In the genomic region with DNA sequence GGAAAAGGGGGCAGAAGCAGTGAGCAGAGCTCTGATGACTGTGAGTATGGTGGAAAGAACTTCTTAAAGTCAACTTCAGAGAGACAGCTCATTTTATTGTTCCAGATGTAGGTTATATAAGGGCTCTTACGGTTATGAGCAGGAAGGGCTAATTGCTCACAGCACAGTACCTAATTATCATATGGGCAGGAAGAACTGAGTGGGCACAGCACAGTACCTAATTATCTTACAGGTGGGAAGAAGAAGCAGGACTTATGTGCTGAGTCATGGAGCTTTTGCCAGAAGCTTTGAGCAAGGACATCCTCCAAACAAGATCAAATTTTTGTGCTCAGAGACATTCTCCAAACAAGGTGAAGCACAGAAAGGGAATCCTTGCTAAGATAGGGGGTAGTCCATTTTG, we compare ENCODE assay signal across 25 mouse cellular contexts. TPM values are rescaled to one million over a fixed set of nuclear protein-coding genes. Genes with fewer than 3 reads are reported as not detected.
A peak's percentile ranks its signal among the peaks of the same experiment; 100 is the strongest.
DNase-seq lines count a peak whose midpoint lies in the region; ATAC-seq and TF ChIP-seq lines count a peak whose summit lies in the region.
"Had no signal": no experiment of that assay in that cellular context is flagged by ENCODE, and none has a peak within 500 bp of the region (broad histone marks: within the 10 kb centered on the region; RNA-seq: fewer than 3 reads in every experiment).

No protein-coding gene starts in this region.

- no peak for DNase-seq in heart, adult 2 months
- DNase-seq in CH12.LX (ENCODE audit: extremely low read depth) = peak; percentile 48
- peak; percentile 35 for DNase-seq in brain, adult 2 months (ENCODE audit: low read depth, low spot score)
- peak; percentile 1 for DNase-seq in telencephalon, adult 2 months (ENCODE audit: low read depth, low spot score)
- no peak for DNase-seq in forebrain, postnatal 0 days
- no peak for DNase-seq in gastrocnemius, postnatal 14 days
- DNase-seq: adrenal gland, adult 2 months; adrenal gland, postnatal 25 days; cerebellum, adult 18-20 months; cerebellum, adult 9-10 months; cerebellum, postnatal 14 days; gastrocnemius, postnatal 36 days; heart, postnatal 14 days; heart, postnatal 4 days; kidney, adult 2 months had no signal

- H3K4me3 ChIP-seq in heart, embryonic 13.5 days = no peak overlapping the region
- H3K4me3 ChIP-seq in heart, adult 2 months = no peak overlapping the region
- no peak overlapping the region for H3K4me3 ChIP-seq in CH12.LX (replicated peaks in 1 of 3; ENCODE audit: low read depth in 2 of 3, low read length in 2 of 3, poor library complexity in 1 of 3)
- no peak overlapping the region for H3K4me3 ChIP-seq in forebrain, postnatal 0 days (ENCODE audit: low read depth, low read length)
- H3K4me3 ChIP-seq: forebrain, embryonic 10.5 days; forebrain, embryonic 13.5 days had no signal

- H3K36me3 ChIP-seq in heart, embryonic 13.5 days = no peaks in the 10 kb centered on the region
- H3K36me3 ChIP-seq in heart, adult 2 months (ENCODE audit: control insufficient read depth, insufficient read depth, low read length) = no peaks in the 10 kb centered on the region
- no peaks in the 10 kb centered on the region for H3K36me3 ChIP-seq in CH12.LX (replicated peaks in 1 of 2; ENCODE audit: control insufficient read depth in 1 of 2, insufficient read depth in 1 of 2, low read length in 1 of 2)
- no peaks in the 10 kb centered on the region for H3K36me3 ChIP-seq in forebrain, postnatal 0 days (ENCODE audit: insufficient read depth)
- H3K36me3 ChIP-seq: forebrain, embryonic 10.5 days; G1E had no signal

- no peaks in the 10 kb centered on the region for H3K79me2 ChIP-seq in heart, adult 2 months (replicated peaks; ENCODE audit: control insufficient read depth, insufficient read depth, low read length)
- H3K79me2 ChIP-seq in CH12.LX (replicated peaks; ENCODE audit: control insufficient read depth, extremely low read depth, insufficient read depth, poor library complexity, severe bottlenecking) = no peaks in the 10 kb centered on the region

- no peak for TF ChIP-seq CTCF in heart, adult 2 months (IDR thresholded peaks at IDR 0.05)
- TF ChIP-seq CTCF in CH12.LX (conservative IDR thresholded peaks at IDR 0.05 in 1 of 2, IDR thresholded peaks at IDR 0.05 in 1 of 2; ENCODE audit: low read depth in 2 of 2, low read length in 2 of 2) = no peak
- TF ChIP-seq CTCF in forebrain, postnatal 0 days (IDR thresholded peaks at IDR 0.05; ENCODE audit: low read depth) = no peak

- no peak for TF ChIP-seq EP300 in heart, adult 2 months (IDR thresholded peaks at IDR 0.05; ENCODE audit: insufficient read depth, low read depth, low read length)
- no peak for TF ChIP-seq EP300 in CH12.LX (IDR thresholded peaks at IDR 0.05; ENCODE audit: low read length)

- no peaks in the 10 kb centered on the region for H3K4me1 ChIP-seq in heart, embryonic 13.5 days
- H3K4me1 ChIP-seq in heart, adult 2 months (ENCODE audit: control insufficient read depth, insufficient read depth, low read length) = no peaks in the 10 kb centered on the region
- peaks cover 2 to 23% of the 10 kb centered on the region in 2 experiments; a peak in 3 of 4 replicates for H3K4me1 ChIP-seq in CH12.LX (ENCODE audit: control insufficient read depth in 1 of 2, insufficient read depth in 2 of 2)
- H3K4me1 ChIP-seq in forebrain, postnatal 0 days (ENCODE audit: insufficient read depth) = no peaks in the 10 kb centered on the region
- H3K4me1 ChIP-seq: forebrain, embryonic 10.5 days; forebrain, embryonic 13.5 days had no signal

- H3K9me3 ChIP-seq in heart, embryonic 13.5 days = no peaks in the 10 kb centered on the region
- H3K9me3 ChIP-seq in CH12.LX (replicated peaks; ENCODE audit: low read length) = no peaks in the 10 kb centered on the region
- H3K9me3 ChIP-seq in forebrain, postnatal 0 days (ENCODE audit: low read length) = no peaks in the 10 kb centered on the region
- H3K9me3 ChIP-seq: forebrain, embryonic 10.5 days; forebrain, embryonic 13.5 days; G1E had no signal

- H3K27ac ChIP-seq in heart, embryonic 13.5 days (replicated peaks) = peak overlapping the region; percentile 45; the same call in 1 of the 2 replicates
- no peak overlapping the region for H3K27ac ChIP-seq in heart, adult 2 months
- H3K27ac ChIP-seq in CH12.LX (ENCODE audit: insufficient read depth, low read depth) = no peak overlapping the region
- H3K27ac ChIP-seq in forebrain, postnatal 0 days (ENCODE audit: low read depth, low read length) = no peak overlapping the region
- H3K27ac ChIP-seq: forebrain, embryonic 10.5 days; forebrain, embryonic 13.5 days; hindbrain, embryonic 14.5 days; hindbrain, postnatal 0 days had no signal

- in situ Hi-C loops in CH12.LX (cut with MboI; ENCODE audit: low pct_ligation_motif_present, low pct_unique_long_range_greater_than_20kb, low sequenced_read_pairs) = no loop called here

- no peak for ATAC-seq in heart, embryonic 13.5 days (ENCODE audit: extremely low read depth, insufficient number of reproducible peaks, low FRiP score, low TSS enrichment)
- ATAC-seq in forebrain, postnatal 0 days = no peak
- ATAC-seq: forebrain, embryonic 13.5 days; forebrain, embryonic 16.5 days; hindbrain, postnatal 0 days; intestine, postnatal 0 days; Patski had no signal

- TF ChIP-seq POLR2A in heart, adult 2 months (IDR thresholded peaks at IDR 0.05; ENCODE audit: insufficient read depth, low read depth, low read length) = no peak
- no peak for TF ChIP-seq POLR2A in CH12.LX (IDR thresholded peaks at IDR 0.05; ENCODE audit: low read depth, low read length)

- WGBS in heart, embryonic 13.5 days = 62% methylated on average over 1 of the region's 1 CpGs
- 30% methylated on average over 1 of the region's 1 CpGs for WGBS in heart, adult 2 months
- WGBS in forebrain, postnatal 0 days = 71% methylated on average over 1 of the region's 1 CpGs

- no peaks in the 10 kb centered on the region for H3K27me3 ChIP-seq in heart, embryonic 13.5 days (replicated peaks)
- H3K27me3 ChIP-seq in heart, adult 2 months (ENCODE audit: control insufficient read depth, insufficient read depth, low read length) = no peaks in the 10 kb centered on the region
- no peaks in the 10 kb centered on the region for H3K27me3 ChIP-seq in CH12.LX (replicated peaks)
- H3K27me3 ChIP-seq in forebrain, postnatal 0 days (ENCODE audit: insufficient read depth, low read length) = no peaks in the 10 kb centered on the region
- H3K27me3 ChIP-seq: forebrain, embryonic 13.5 days; Patski had no signal

- dilution Hi-C loops in CH12.LX (cut with MboI; ENCODE audit: extremely low pct_ligation_motif_present, extremely low pct_unique_long_range_greater_than_20kb, low sequenced_read_pairs) = no loop called here

- H3K9ac ChIP-seq in heart, embryonic 13.5 days = no peak overlapping the region
- no peak overlapping the region for H3K9ac ChIP-seq in heart, adult 2 months (ENCODE audit: low read depth, low read length)
- H3K9ac ChIP-seq in CH12.LX (ENCODE audit: insufficient read depth, low read depth) = no peak overlapping the region
- no peak overlapping the region for H3K9ac ChIP-seq in forebrain, postnatal 0 days
- H3K9ac ChIP-seq: forebrain, embryonic 13.5 days; hindbrain, embryonic 14.5 days had no signal

- H3K4me2 ChIP-seq in heart, embryonic 13.5 days = no peak overlapping the region
- no peak overlapping the region for H3K4me2 ChIP-seq in CH12.LX (ENCODE audit: insufficient read depth, low read depth, poor library complexity, severe bottlenecking)
- no peak overlapping the region for H3K4me2 ChIP-seq in forebrain, postnatal 0 days (ENCODE audit: low read depth)
- H3K4me2 ChIP-seq: forebrain, embryonic 13.5 days; heart, embryonic 11.5 days; hindbrain, embryonic 14.5 days had no signal

- intact Hi-C loops in heart, adult 2 months (cut with DNase I) = no loop called here
- intact Hi-C loops in gastrocnemius, postnatal 14 days (cut with DNase I; ENCODE audit: low total_unique reads) = no loop called here

- no peak for TF ChIP-seq RAD21 in CH12.LX (IDR thresholded peaks at IDR 0.05; ENCODE audit: low read depth, low read length)

TF ChIP-seq in CH12.LX, 34 proteins besides CTCF, POLR2A, EP300 and RAD21:
- TF ChIP-seq ETS1 (conservative IDR thresholded peaks at IDR 0.05; ENCODE audit: low read depth, low read length) (peak; percentile 51; the same call in 1 of the 2 replicates), MAFK (IDR thresholded peaks at IDR 0.05; ENCODE audit: insufficient replicate concordance, low read length) (peak; percentile 73; the same call in 1 of the 2 replicates), CHD1 (IDR thresholded peaks at IDR 0.05; ENCODE audit: low read depth, low read length) (no peak), TBP (conservative IDR thresholded peaks at IDR 0.05; ENCODE audit: low read depth, low read length) (no peak), PAX5 (IDR thresholded peaks at IDR 0.05; ENCODE audit: low read length) (no peak), MAX (IDR thresholded peaks at IDR 0.05; ENCODE audit: low read length) (no peak), NRF1 (IDR thresholded peaks at IDR 0.05; ENCODE audit: low read depth, low read length) (no peak)

RNA-seq across cellular contexts. Expression of gene Casp1, which starts 27.4 kb away (rescaled TPM):
- polyA plus RNA-seq in heart, embryonic 13.5 days (2015; fragmentation: Nextera tagmentation; extraction: Ambion mirVana) = 0.70 and 0.79 TPM in 2 replicates
- 1 to 10 TPM in 1 of 2 experiments, under 1 TPM in 1; 0.93 to 1.4 TPM for total RNA-seq in heart, adult 2 months (2021)
- 0.39 and 1.1 TPM in 2 replicates for polyA plus RNA-seq in heart, adult 2 months (2012; rRNA removed)
- total RNA-seq in CH12.LX (2012; rRNA removed) = 66.0 and 66.6 TPM in 2 replicates
- total RNA-seq in CH12.LX (2014; rRNA removed) = 138 and 171 TPM in 2 replicates
- polyA plus RNA-seq in CH12.LX (2012; ENCODE audit: insufficient read length, low read depth) = 90.3 and 110 TPM in 2 replicates
- 1.5 and 1.8 TPM in 2 replicates for total RNA-seq in forebrain, postnatal 0 days (2014; rRNA removed)
- polyA plus RNA-seq in forebrain, postnatal 0 days (2015; fragmentation: Nextera tagmentation; extraction: Ambion mirVana) = 1.7 TPM in 2 replicates
- under 1 TPM; 0.31 to 0.40 TPM for total RNA-seq in gastrocnemius, postnatal 14 days (2021)
- total RNA-seq: G1E; hindbrain, postnatal 0 days had no signal
- polyA plus RNA-seq: adrenal gland, adult 2 months; G1E had no signal

RNA-seq across cellular contexts. Expression of gene Casp4, which starts 37.7 kb away (rescaled TPM):
- polyA plus RNA-seq in heart, embryonic 13.5 days (2015; fragmentation: Nextera tagmentation; extraction: Ambion mirVana) = 1.2 and 1.7 TPM in 2 replicates
- 1 to 10 TPM; 1.7 to 3.1 TPM for total RNA-seq in heart, adult 2 months (2021)
- polyA plus RNA-seq in heart, adult 2 months (2012; rRNA removed) = 2.0 and 5.0 TPM in 2 replicates
- total RNA-seq in CH12.LX (2012; rRNA removed) (91.1 and 113 TPM in 2 replicates), CH12.LX (2014; rRNA removed) (182 and 201 TPM in 2 replicates)
- 83.7 and 88.2 TPM in 2 replicates for polyA plus RNA-seq in CH12.LX (2012; ENCODE audit: insufficient read length, low read depth)
- 0.19 TPM in 1 of 2 replicates, not detected in the other for total RNA-seq in forebrain, postnatal 0 days (2014; rRNA removed)
- 0.44 and 0.65 TPM in 2 replicates for polyA plus RNA-seq in forebrain, postnatal 0 days (2015; fragmentation: Nextera tagmentation; extraction: Ambion mirVana)
- total RNA-seq in gastrocnemius, postnatal 14 days (2021) = 1 to 10 TPM in 1 of 2 experiments, under 1 TPM in 1; 0.82 to 1.0 TPM
- total RNA-seq: G1E had no signal
- polyA plus RNA-seq: forebrain, embryonic 10.5 days; forebrain, embryonic 13.5 days; G1E had no signal

Comparison
In these comparisons a context has a peak if more than half of its experiments do, and no peak if none do; other contexts are left out.
1. DNase-seq: peak in CH12.LX (single experiment), brain, adult 2 months (single experiment) and telencephalon, adult 2 months (single experiment); none in heart, adult 2 months (0 of 2), forebrain, postnatal 0 days (single experiment) and gastrocnemius, postnatal 14 days (single experiment).
2. RNA of gene Casp1, which starts 27.4 kb away (total RNA-seq): 66.0 to 171 TPM in CH12.LX; 1.5 to 1.8 TPM in forebrain, postnatal 0 days, 0.93 to 1.4 TPM in heart, adult 2 months and 0.31 to 0.40 TPM in gastrocnemius, postnatal 14 days; every median in the first group is over 10 times any median in the second.
3. RNA of gene Casp4, which starts 37.7 kb away (total RNA-seq): 91.1 to 201 TPM in CH12.LX; 1.7 to 3.1 TPM in heart, adult 2 months, 0.82 to 1.0 TPM in gastrocnemius, postnatal 14 days and 0.19 TPM in forebrain, postnatal 0 days; every median in the first group is over 10 times any median in the second.